Mouse (Mus musculus): ENCODE data around the gene Fabp3. TPM values are rescaled to one million over a fixed set of nuclear protein-coding genes. Genes with fewer than 3 reads are reported as not detected.
A peak's percentile ranks its signal among the peaks of the same experiment; 100 is the strongest.

The Fabp3 gene
- polyA plus RNA-seq, 1 experiment from 2014 or later, result 1,575 TPM

DNA sequence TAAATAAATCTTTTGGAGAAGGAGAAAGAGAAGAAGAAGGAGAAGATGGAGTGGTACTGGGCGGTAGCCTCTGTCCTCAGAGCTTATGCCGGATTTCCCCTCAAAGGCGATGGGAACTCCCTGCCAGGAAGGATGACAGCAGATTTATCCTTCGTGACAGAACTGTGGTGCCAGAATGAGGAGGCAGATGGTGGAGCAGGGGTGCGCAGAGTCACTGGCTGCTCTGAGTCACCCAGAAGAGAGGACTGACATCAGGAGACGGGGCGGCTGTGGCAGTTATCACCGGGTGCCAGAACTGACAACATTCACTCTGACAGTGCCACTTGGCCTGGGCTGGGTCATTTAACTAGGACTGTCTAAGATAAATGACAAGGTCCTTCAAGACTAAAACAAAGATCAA lies 38.3 kb upstream of the Fabp3 start:
- H3K4me3 ChIP-seq (ENCODE audit: control insufficient read depth in 1 of 2, insufficient read depth in 1 of 2, low read depth in 1 of 2, low read length in 2 of 2), result no peak overlapping the region
- no peaks in the 10 kb centered on the region for H3K36me3 ChIP-seq (ENCODE audit: control insufficient read depth, insufficient read depth, low read length)
- no peaks in the 10 kb centered on the region for H3K9me3 ChIP-seq (ENCODE audit: control insufficient read depth, low read length)
- no peak overlapping the region for H3K27ac ChIP-seq (replicated peaks in 1 of 2; ENCODE audit: control insufficient read depth in 1 of 2, insufficient read depth in 1 of 2, low read depth in 2 of 2, low read length in 2 of 2)
- no peak for ATAC-seq (ENCODE audit: insufficient number of reproducible peaks, insufficient read depth, low FRiP score, low read depth)
- peaks cover 16% of the 10 kb centered on the region in 2 experiments for H3K4me1 ChIP-seq (ENCODE audit: control insufficient read depth in 2 of 2, insufficient read depth in 2 of 2, low read length in 2 of 2)
- H3K9ac ChIP-seq (ENCODE audit: low read length), result no peak overlapping the region
- peaks cover 45% of the 10 kb centered on the region for H3K27me3 ChIP-seq (ENCODE audit: control insufficient read depth, insufficient read depth, low read length)
- 58% methylated on average over 8 of the region's 8 CpGs for WGBS
- H3K4me2 ChIP-seq (ENCODE audit: low read length), result no peak overlapping the region

- WGBS, result 79% methylated on average over 6 of the region's 6 CpGs
- H3K9ac ChIP-seq (ENCODE audit: low read length), result no peak overlapping the region
- no peaks in the 10 kb centered on the region for H3K9me3 ChIP-seq (ENCODE audit: control insufficient read depth, low read length)
- no peak overlapping the region for H3K4me3 ChIP-seq (ENCODE audit: control insufficient read depth in 1 of 2, insufficient read depth in 1 of 2, low read depth in 1 of 2, low read length in 2 of 2)
- no peak overlapping the region for H3K4me2 ChIP-seq (ENCODE audit: low read length)
- H3K27ac ChIP-seq (replicated peaks in 1 of 2; ENCODE audit: control insufficient read depth in 1 of 2, insufficient read depth in 1 of 2, low read depth in 2 of 2, low read length in 2 of 2), result no peak overlapping the region
- peaks cover 16 to 19% of the 10 kb centered on the region in 2 experiments for H3K4me1 ChIP-seq (ENCODE audit: control insufficient read depth in 2 of 2, insufficient read depth in 2 of 2, low read length in 2 of 2)
- H3K36me3 ChIP-seq (ENCODE audit: control insufficient read depth, insufficient read depth, low read length), result no peaks in the 10 kb centered on the region
- peaks cover 49% of the 10 kb centered on the region for H3K27me3 ChIP-seq (ENCODE audit: control insufficient read depth, insufficient read depth, low read length)
- no peak for ATAC-seq (ENCODE audit: insufficient number of reproducible peaks, insufficient read depth, low FRiP score, low read depth)
These were observed 37.6 kb upstream of the Fabp3 start for GRCm38 (mm10) chr4:130270611-130271347.

- H3K9ac ChIP-seq (ENCODE audit: low read length), result peak overlapping the region; percentile 68
- H3K4me2 ChIP-seq (ENCODE audit: low read length), result peak overlapping the region; percentile 95
- no peak; the same call in 1 of the 2 replicates for ATAC-seq (ENCODE audit: insufficient number of reproducible peaks, insufficient read depth, low FRiP score, low read depth)
- peak overlapping the region; percentile 47 to 50; a peak in 3 of 4 replicates for H3K27ac ChIP-seq (replicated peaks in 1 of 2; ENCODE audit: control insufficient read depth in 1 of 2, insufficient read depth in 1 of 2, low read depth in 2 of 2, low read length in 2 of 2)
- no peaks in the 10 kb centered on the region for H3K36me3 ChIP-seq (ENCODE audit: control insufficient read depth, insufficient read depth, low read length)
- 10% methylated on average over 11 of the region's 12 CpGs for WGBS
- H3K4me3 ChIP-seq (ENCODE audit: control insufficient read depth in 1 of 2, insufficient read depth in 1 of 2, low read depth in 1 of 2, low read length in 2 of 2), result peak overlapping the region; percentile 57
- peaks cover 78% of the 10 kb centered on the region for H3K27me3 ChIP-seq (ENCODE audit: control insufficient read depth, insufficient read depth, low read length)
- H3K4me1 ChIP-seq (ENCODE audit: control insufficient read depth in 2 of 2, insufficient read depth in 2 of 2, low read length in 2 of 2), result peaks cover 12 to 19% of the 10 kb centered on the region in 2 experiments; a peak in 3 of 4 replicates
- H3K9me3 ChIP-seq (ENCODE audit: control insufficient read depth, low read length), result no peaks in the 10 kb centered on the region
These were observed 34.6 kb upstream of the Fabp3 start for GRCm38 (mm10) chr4:130273698-130274345.

GRCm38 (mm10) chr4:130274346-130275015 lies 33.9 kb upstream of the Fabp3 start:
- no peaks in the 10 kb centered on the region for H3K36me3 ChIP-seq (ENCODE audit: control insufficient read depth, insufficient read depth, low read length)
- H3K4me1 ChIP-seq (ENCODE audit: control insufficient read depth in 2 of 2, insufficient read depth in 2 of 2, low read length in 2 of 2), result peaks cover 12 to 19% of the 10 kb centered on the region in 2 experiments; a peak in 3 of 4 replicates
- H3K4me3 ChIP-seq (ENCODE audit: control insufficient read depth in 1 of 2, insufficient read depth in 1 of 2, low read depth in 1 of 2, low read length in 2 of 2), result peak overlapping the region; percentile 57
- peak overlapping the region; percentile 47 to 50; a peak in 3 of 4 replicates for H3K27ac ChIP-seq (replicated peaks in 1 of 2; ENCODE audit: control insufficient read depth in 1 of 2, insufficient read depth in 1 of 2, low read depth in 2 of 2, low read length in 2 of 2)
- H3K9me3 ChIP-seq (ENCODE audit: control insufficient read depth, low read length), result no peaks in the 10 kb centered on the region
- WGBS, result 3% methylated on average over 29 of the region's 29 CpGs
- peak overlapping the region; percentile 68 for H3K9ac ChIP-seq (ENCODE audit: low read length)
- H3K4me2 ChIP-seq (ENCODE audit: low read length), result peak overlapping the region; percentile 95
- ATAC-seq (ENCODE audit: insufficient number of reproducible peaks, insufficient read depth, low FRiP score, low read depth), result no peak; the same call in 1 of the 2 replicates
- H3K27me3 ChIP-seq (ENCODE audit: control insufficient read depth, insufficient read depth, low read length), result peaks cover 84% of the 10 kb centered on the region

DNA sequence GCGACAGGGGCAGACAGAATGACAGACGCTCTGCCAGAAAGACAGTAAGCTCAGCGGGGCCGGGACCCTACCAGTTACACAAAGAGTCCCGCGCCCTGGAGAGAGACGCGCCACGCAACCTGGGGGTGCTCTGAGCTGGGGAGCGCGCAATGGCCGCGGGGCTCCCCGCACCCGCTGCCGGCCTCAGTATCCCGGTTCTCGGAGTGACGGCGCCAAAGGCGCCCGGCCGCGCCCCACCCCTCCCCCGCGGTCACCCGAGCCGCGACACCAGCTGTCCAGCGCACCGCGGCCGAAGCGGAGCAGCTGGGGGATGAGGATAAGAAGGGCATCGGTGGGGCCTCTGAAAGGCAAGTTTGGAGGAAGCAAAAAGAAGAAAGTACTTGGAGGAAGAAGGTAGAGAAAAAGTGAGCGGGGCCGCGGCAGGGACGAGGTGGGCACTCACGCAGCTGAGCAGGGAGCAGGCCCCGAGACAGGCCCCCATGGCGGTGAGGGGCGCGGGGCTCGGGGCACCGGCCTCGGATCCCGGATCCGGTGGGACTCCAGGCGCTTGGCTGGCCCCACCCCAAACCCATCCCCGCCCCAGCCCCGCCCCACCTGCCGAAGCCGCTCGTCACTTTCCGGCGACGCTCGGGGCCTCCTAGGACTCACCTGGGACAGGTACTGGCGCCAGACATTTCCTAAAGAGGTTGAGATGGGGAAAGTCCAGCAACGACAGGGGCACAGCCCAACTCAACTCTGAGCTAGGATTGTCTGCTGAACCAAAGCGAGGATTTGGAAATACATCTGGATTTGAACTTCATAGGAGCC lies 33.2 kb upstream of the Fabp3 start:
- H3K9me3 ChIP-seq (ENCODE audit: control insufficient read depth, low read length), result no peaks in the 10 kb centered on the region
- peak overlapping the region; percentile 95 for H3K4me2 ChIP-seq (ENCODE audit: low read length)
- peak overlapping the region; percentile 68 for H3K9ac ChIP-seq (ENCODE audit: low read length)
- peak overlapping the region in 1 of 2 experiments; percentile 41; a peak in 1 of 4 replicates for H3K27ac ChIP-seq (replicated peaks in 1 of 2; ENCODE audit: control insufficient read depth in 1 of 2, insufficient read depth in 1 of 2, low read depth in 2 of 2, low read length in 2 of 2)
- H3K36me3 ChIP-seq (ENCODE audit: control insufficient read depth, insufficient read depth, low read length), result no peaks in the 10 kb centered on the region
- H3K4me3 ChIP-seq (ENCODE audit: control insufficient read depth in 1 of 2, insufficient read depth in 1 of 2, low read depth in 1 of 2, low read length in 2 of 2), result peak overlapping the region; percentile 57
- ATAC-seq (ENCODE audit: insufficient number of reproducible peaks, insufficient read depth, low FRiP score, low read depth), result no peak
- 3% methylated on average over 62 of the region's 62 CpGs for WGBS
- peaks cover 12 to 19% of the 10 kb centered on the region in 2 experiments; a peak in 3 of 4 replicates for H3K4me1 ChIP-seq (ENCODE audit: control insufficient read depth in 2 of 2, insufficient read depth in 2 of 2, low read length in 2 of 2)
- peaks cover 87% of the 10 kb centered on the region for H3K27me3 ChIP-seq (ENCODE audit: control insufficient read depth, insufficient read depth, low read length)

- ATAC-seq (ENCODE audit: insufficient number of reproducible peaks, insufficient read depth, low FRiP score, low read depth), result no peak
- no peaks in the 10 kb centered on the region for H3K36me3 ChIP-seq (ENCODE audit: control insufficient read depth, insufficient read depth, low read length)
- 43% methylated on average over 5 of the region's 5 CpGs for WGBS
- H3K27me3 ChIP-seq (ENCODE audit: control insufficient read depth, insufficient read depth, low read length), result peaks cover 87% of the 10 kb centered on the region
- H3K9ac ChIP-seq (ENCODE audit: low read length), result no peak overlapping the region
- H3K9me3 ChIP-seq (ENCODE audit: control insufficient read depth, low read length), result no peaks in the 10 kb centered on the region
- peak overlapping the region; percentile 95 for H3K4me2 ChIP-seq (ENCODE audit: low read length)
- no peak overlapping the region for H3K27ac ChIP-seq (replicated peaks in 1 of 2; ENCODE audit: control insufficient read depth in 1 of 2, insufficient read depth in 1 of 2, low read depth in 2 of 2, low read length in 2 of 2)
- peak overlapping the region in 1 of 2 experiments; percentile 57; a peak in 1 of 4 replicates for H3K4me3 ChIP-seq (ENCODE audit: control insufficient read depth in 1 of 2, insufficient read depth in 1 of 2, low read depth in 1 of 2, low read length in 2 of 2)
- peaks cover 12 to 19% of the 10 kb centered on the region in 2 experiments; a peak in 3 of 4 replicates for H3K4me1 ChIP-seq (ENCODE audit: control insufficient read depth in 2 of 2, insufficient read depth in 2 of 2, low read length in 2 of 2)
These were observed 32.6 kb upstream of the Fabp3 start for GRCm38 (mm10) chr4:130275823-130276105.

Data from heart, embryonic 14.5 days (tissue).